Mouse (Mus musculus): ENCODE data around the gene Spata19. TPM values are rescaled to one million over a fixed set of nuclear protein-coding genes. Genes with fewer than 3 reads are reported as not detected.

Spata19 gene
- polyA plus RNA-seq (2014; fragmentation: Illumina TruSeq; extraction: RNeasy Lipid Tissue Mini Kit (QIAGEN cat#74804); ENCODE audit: low read depth, low replicate concordance) = not detected

GRCm38 (mm10) chr9:27396500-27396899, at the start of gene Spata19:
TSS of gene Spata19 (plus strand) at chr9:27396800.

Other genes with a start within 250 kb of the Spata19 start
- gene Jam3, start 241.4 kb upstream of the Spata19 start, polyA plus RNA-seq (2014; fragmentation: Illumina TruSeq; extraction: RNeasy Lipid Tissue Mini Kit (QIAGEN cat#74804); ENCODE audit: low read depth, low replicate concordance) = 38.5 TPM
- gene Igsf9b, start 97.6 kb upstream of the Spata19 start, polyA plus RNA-seq (2014; fragmentation: Illumina TruSeq; extraction: RNeasy Lipid Tissue Mini Kit (QIAGEN cat#74804); ENCODE audit: low read depth, low replicate concordance) = 2.3 TPM

Data from adrenal gland, adult 10 weeks (tissue).